Mouse (Mus musculus): ENCODE measurements around the gene Cd300lg.

DNA sequence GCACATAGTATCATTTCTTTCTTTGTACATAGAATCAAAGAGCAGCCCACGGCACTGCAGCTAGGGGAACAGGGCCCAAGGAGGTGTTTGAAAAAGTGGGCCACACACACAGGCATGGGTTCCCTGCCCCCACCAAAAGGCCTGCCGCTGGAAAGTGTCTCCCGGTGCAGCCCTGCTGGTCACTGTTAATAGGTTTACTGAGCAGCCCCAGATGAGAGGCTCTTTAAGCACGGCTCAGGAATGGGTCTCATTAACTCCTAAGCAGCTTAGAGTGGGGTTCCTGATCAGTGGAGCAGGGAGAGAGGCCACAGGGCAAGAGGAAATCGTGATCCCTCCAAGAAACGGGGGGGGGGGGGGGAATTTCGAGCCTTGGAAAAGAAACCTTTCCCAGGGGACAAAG, 42.9 kb downstream of the Cd300lg start:
- TF ChIP-seq POLR2A (IDR thresholded peaks at IDR 0.05; ENCODE audit: borderline replicate concordance, extremely low read depth, low read depth, low read length) (no peak), CTCF (IDR thresholded peaks at IDR 0.05; ENCODE audit: insufficient read depth, low read length) (no peak)

Measured in lung, adult 2 months (tissue).